Mouse (Mus musculus) forebrain, embryonic 11.5 days (tissue): ENCODE data around the gene Zfp830. TPM values are rescaled to one million over a fixed set of nuclear protein-coding genes. Genes with fewer than 3 reads are reported as not detected.

Source experiments
- ATAC-seq: fragments of 200-750 bp; cut with Nextera tagmentation; replicated peaks from 2 replicates; pipeline ENCODE4 v1.8.0; 2017; ENCODE audit warnings: moderate TSS enrichment; ENCODE audit not compliant: low FRiP score
- DNase-seq: peaks from one replicate; pipeline ENCODE4 v3.0.0-alpha.2; 2017; ENCODE audit warnings: low spot score
- H3K27ac ChIP-seq: fragments of 300-500 bp; sonication (generic); 2 replicates; pipeline ENCODE4 v1.5.1; 2014; ENCODE audit warnings: low read depth, low read length
- H3K27me3 ChIP-seq: fragments of 300-500 bp; sonication (generic); 2 replicates; pipeline ENCODE4 v1.6.1; 2014; ENCODE audit warnings: mild to moderate bottlenecking, low read length, mixed read lengths; ENCODE audit not compliant: control insufficient read depth, insufficient read depth
- H3K36me3 ChIP-seq: fragments of 300-500 bp; sonication (generic); 2 replicates; pipeline ENCODE4 v1.6.1; 2014; ENCODE audit warnings: mild to moderate bottlenecking, low read length, moderate library complexity, mixed read lengths; ENCODE audit not compliant: control insufficient read depth, insufficient read depth
- H3K4me1 ChIP-seq: fragments of 300-500 bp; sonication (generic); replicated peaks from 2 replicates; pipeline ENCODE4 v1.6.1; 2014; ENCODE audit warnings: low read length, mixed read lengths; ENCODE audit not compliant: control insufficient read depth, insufficient read depth
- H3K4me2 ChIP-seq: fragments of 300-500 bp; sonication (generic); 2 replicates; pipeline ENCODE4 v1.6.1; 2014; ENCODE audit warnings: low read depth, mild to moderate bottlenecking, low read length, moderate library complexity, mixed read lengths; ENCODE audit not compliant: severe bottlenecking
- H3K4me3 ChIP-seq: fragments of 300-500 bp; sonication (generic); 2 replicates; pipeline ENCODE4 v1.5.1; 2014; ENCODE audit warnings: low read depth, low read length
- H3K9ac ChIP-seq: fragments of 300-500 bp; sonication (generic); 2 replicates; pipeline ENCODE4 v1.6.1; 2014; ENCODE audit warnings: low read length
- H3K9me3 ChIP-seq: fragments of 300-500 bp; sonication (generic); 2 replicates; pipeline ENCODE4 v1.6.1; 2016; ENCODE audit warnings: low read length, mixed read lengths; ENCODE audit not compliant: control insufficient read depth
- WGBS: fragments of 180-500 bp; shearing (Covaris S2); extraction: QIAGEN DNeasy Blood & Tissue Kit; methylation state at CpG from one replicate; pipeline ENCODE4 v1.1.7; 2014; 5-methylcytosine and 5-hydroxymethylcytosine counted together
- polyA plus RNA-seq: library from polyadenylated mRNA; unstranded; fragments of >200 nt; fragmentation: Nextera tagmentation; extraction: Ambion mirVana; gene quantifications from 2 replicates; pipeline ENCODE4 v1.2.1, GENCODE M21; 2014

Zfp830 gene
- polyA plus RNA-seq, 1 experiment from 2014 or later: 38.6 TPM

DNA sequence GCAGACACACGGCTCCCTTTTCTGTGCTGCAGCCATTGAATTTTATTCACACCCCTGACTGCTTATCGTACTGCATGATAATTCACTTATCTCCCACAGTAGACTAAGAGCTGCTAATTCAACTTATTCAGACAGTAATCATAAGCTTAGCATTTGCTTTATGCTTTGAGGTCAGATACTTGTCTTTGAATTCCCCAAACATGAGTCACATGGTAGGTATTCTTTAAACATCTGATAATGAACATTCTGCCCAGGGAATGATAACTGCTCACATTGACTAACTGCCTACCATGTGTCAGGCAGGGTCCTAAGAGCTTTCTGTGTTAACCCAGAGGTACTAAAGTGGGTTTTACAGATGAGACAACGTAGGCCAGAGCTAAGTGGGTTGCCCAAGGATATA, 42.5 kb downstream of the Zfp830 start:
- H3K9ac ChIP-seq: no peak overlapping the region
- no peak overlapping the region for H3K4me2 ChIP-seq
- ATAC-seq: no peak
- H3K27me3 ChIP-seq: no peaks in the 10 kb centered on the region
- H3K9me3 ChIP-seq: no peaks in the 10 kb centered on the region
- H3K4me3 ChIP-seq: no peak overlapping the region
- H3K36me3 ChIP-seq: peaks cover 7% of the 10 kb centered on the region
- no peak overlapping the region for H3K27ac ChIP-seq
- DNase-seq: no peak
- 89% methylated on average over 3 of the region's 3 CpGs for WGBS
- H3K4me1 ChIP-seq: no peaks in the 10 kb centered on the region

DNA sequence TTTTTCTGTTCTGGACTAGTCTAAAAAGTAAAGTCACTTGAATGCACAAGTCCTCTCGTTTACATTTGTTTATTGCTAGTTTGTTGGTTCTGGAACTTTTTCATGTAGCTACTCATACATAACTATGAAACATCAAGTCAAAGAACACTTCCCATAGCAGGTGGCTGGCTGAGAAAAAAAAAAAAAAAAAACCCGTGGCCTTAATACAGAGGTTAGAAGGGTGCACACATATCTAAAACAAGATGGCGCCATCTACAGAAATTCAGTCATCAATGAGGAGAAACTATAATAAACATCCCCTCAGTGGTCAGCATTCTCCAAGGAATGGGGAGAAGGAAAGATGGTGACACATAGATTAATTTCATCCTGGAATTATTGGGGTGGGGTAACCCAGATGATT, 43.2 kb downstream of the Zfp830 start:
- WGBS: 84% methylated on average over 3 of the region's 3 CpGs
- H3K4me2 ChIP-seq: no peak overlapping the region
- DNase-seq: no peak
- ATAC-seq: no peak
- H3K9ac ChIP-seq: no peak overlapping the region
- H3K27ac ChIP-seq: no peak overlapping the region
- no peak overlapping the region for H3K4me3 ChIP-seq
- H3K4me1 ChIP-seq: no peaks in the 10 kb centered on the region
- no peaks in the 10 kb centered on the region for H3K9me3 ChIP-seq
- H3K27me3 ChIP-seq: no peaks in the 10 kb centered on the region
- peaks cover 2% of the 10 kb centered on the region for H3K36me3 ChIP-seq

GRCm38 (mm10) chr11:82808485-82808884, 44.3 kb downstream of the Zfp830 start:
- H3K27ac ChIP-seq: no peak overlapping the region
- DNase-seq: no peak
- no peak for ATAC-seq

More at GRCm38 (mm10) chr11:82808485-82808884, 44.3 kb downstream of the Zfp830 start:
- no peaks in the 10 kb centered on the region for H3K9me3 ChIP-seq
- H3K4me3 ChIP-seq: no peak overlapping the region
- H3K36me3 ChIP-seq: no peaks in the 10 kb centered on the region; the same call in 1 of the 2 replicates
- 86% methylated on average over 5 of the region's 5 CpGs for WGBS
- no peak overlapping the region for H3K4me2 ChIP-seq
- H3K27me3 ChIP-seq: no peaks in the 10 kb centered on the region
- H3K9ac ChIP-seq: no peak overlapping the region
- no peaks in the 10 kb centered on the region for H3K4me1 ChIP-seq

Other genes starting within 250 kb of the Zfp830 start
- gene Cct6b, start within 50 bp of the Zfp830 start, polyA plus RNA-seq: 0.33 and 0.60 TPM in 2 replicates
- 57.0 and 58.4 TPM in 2 replicates for gene Lig3, start 16.8 kb downstream of the Zfp830 start, polyA plus RNA-seq
- 17.0 and 18.4 TPM in 2 replicates for gene Rffl, start 106.9 kb downstream of the Zfp830 start, polyA plus RNA-seq
- gene Rad51d, start 126.3 kb downstream of the Zfp830 start, polyA plus RNA-seq: 15.6 and 17.4 TPM in 2 replicates
- 0.44 and 0.48 TPM in 2 replicates for gene Fndc8, start 127.8 kb downstream of the Zfp830 start, polyA plus RNA-seq
- 31.9 and 34.8 TPM in 2 replicates for gene Nle1, start 144.1 kb downstream of the Zfp830 start, polyA plus RNA-seq
- 0.20 and 0.41 TPM in 2 replicates for gene Unc45b, start 146.2 kb downstream of the Zfp830 start, polyA plus RNA-seq
- gene Slfn5, start 187.0 kb downstream of the Zfp830 start, polyA plus RNA-seq: 0.28 and 0.40 TPM in 2 replicates
- gene Slfn9, start 227.5 kb downstream of the Zfp830 start, polyA plus RNA-seq: 9.3 and 9.8 TPM in 2 replicates